Mouse (Mus musculus): ENCODE results near the gene Mdc1.
"Not testable (repeated sequence)": the region's sequence is repeated elsewhere in the genome, so short reads cannot be mapped to it uniquely, and the experiment has no call there.

The Mdc1 gene

DNA sequence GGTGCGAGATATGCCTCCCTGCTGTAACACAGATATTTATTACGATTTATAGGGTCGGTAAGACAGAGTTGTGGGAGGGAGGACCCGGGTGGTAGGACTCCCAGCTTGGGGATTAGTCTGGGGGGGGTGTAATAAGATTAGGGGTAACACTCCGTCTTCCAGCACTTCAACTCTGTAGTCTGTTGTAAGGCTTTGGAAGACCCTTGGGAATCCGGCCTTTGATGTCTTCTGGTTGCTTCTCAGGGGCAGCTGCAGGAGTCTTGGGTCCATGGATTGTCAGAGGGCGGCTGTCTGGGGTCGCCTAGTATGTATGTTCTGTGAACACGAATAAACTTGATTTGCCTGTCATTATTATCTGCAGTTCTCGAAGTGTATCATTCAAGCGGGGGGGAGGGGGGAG is 18.8 kb upstream of the Mdc1 start:
- no peak for DNase-seq (ENCODE audit: low read depth, low spot score)

- no peak for DNase-seq (ENCODE audit: low read depth, low spot score)
Measured at GRCm38 (mm10) chr17:35822964-35823937, 18.1 kb upstream of the Mdc1 start, which contains the start of gene Flot1. Flot1 (plus strand) TSS chr17:35823230.

DNA sequence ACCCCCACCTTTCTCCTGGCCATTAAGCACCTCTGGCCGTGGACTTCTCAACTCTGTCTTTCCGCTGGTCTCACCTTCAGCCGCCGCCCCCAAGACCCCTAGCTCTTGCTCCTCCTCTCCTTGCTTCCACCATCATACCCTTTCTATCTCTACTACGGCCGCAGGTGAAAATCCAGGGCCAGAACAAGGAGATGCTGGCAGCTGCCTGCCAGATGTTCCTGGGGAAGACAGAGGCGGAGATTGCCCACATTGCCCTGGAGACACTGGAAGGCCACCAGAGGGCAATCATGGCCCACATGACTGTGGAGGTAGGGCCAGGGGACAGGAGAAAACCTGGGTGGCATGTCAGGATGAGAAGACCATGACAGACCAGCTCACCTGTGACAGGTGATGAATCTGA is 16.9 kb upstream of the Mdc1 start:
- no peak for DNase-seq (ENCODE audit: low read depth, low spot score)

DNA sequence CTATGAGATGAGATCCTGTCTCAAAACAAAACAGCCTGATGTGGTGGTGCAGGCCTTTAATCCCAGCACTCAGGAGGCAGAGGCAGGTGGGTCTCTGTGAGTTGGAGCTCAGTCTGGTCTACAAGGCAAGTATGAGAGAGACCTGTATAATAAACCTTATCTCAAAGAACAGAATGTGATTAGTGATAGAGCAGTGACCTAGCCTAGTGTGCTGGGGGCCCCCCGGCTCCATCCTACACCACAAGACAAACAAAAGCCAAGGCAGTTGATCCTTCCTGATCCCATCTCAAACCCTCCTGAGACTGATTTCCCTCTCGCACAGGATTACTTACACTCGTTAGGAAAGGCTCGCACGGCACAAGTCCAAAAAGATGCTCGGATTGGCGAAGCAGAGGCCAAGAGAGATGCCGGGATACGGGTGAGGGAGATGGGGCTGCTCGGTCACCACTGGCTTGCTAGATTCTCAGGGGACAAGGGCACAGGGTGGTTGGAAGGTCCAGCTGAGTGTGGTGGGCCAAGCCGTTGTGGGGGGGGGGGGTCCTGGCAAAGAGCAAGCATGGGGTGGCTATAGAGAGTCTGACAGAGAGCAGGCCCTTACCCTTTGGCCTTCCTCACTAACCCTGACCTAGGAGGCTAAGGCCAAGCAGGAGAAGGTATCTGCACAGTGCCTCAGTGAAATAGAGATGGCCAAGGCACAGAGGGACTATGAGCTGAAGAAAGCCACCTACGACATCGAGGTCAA is 16.0 kb upstream of the Mdc1 start:
- DNase-seq (ENCODE audit: low read depth, low spot score) = no peak

DNA sequence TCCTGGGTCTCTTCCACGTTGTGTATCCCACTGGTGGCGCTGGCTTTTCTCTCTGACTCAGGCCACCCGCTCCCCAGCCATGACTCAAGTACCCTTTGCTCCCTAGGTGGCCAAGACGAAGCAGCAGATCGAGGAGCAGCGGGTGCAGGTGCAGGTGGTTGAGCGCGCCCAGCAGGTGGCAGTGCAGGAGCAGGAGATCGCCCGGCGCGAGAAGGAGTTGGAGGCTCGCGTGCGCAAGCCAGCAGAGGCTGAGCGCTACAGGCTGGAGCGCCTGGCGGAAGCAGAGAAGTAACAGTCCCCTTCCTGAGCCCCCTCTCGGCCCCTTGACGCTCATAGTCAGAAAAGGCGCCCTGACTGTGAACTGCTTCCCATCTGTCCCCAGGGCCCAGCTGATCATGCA is 11.6 kb upstream of the Mdc1 start:
- no peak for DNase-seq (ENCODE audit: low read depth, low spot score)

DNA sequence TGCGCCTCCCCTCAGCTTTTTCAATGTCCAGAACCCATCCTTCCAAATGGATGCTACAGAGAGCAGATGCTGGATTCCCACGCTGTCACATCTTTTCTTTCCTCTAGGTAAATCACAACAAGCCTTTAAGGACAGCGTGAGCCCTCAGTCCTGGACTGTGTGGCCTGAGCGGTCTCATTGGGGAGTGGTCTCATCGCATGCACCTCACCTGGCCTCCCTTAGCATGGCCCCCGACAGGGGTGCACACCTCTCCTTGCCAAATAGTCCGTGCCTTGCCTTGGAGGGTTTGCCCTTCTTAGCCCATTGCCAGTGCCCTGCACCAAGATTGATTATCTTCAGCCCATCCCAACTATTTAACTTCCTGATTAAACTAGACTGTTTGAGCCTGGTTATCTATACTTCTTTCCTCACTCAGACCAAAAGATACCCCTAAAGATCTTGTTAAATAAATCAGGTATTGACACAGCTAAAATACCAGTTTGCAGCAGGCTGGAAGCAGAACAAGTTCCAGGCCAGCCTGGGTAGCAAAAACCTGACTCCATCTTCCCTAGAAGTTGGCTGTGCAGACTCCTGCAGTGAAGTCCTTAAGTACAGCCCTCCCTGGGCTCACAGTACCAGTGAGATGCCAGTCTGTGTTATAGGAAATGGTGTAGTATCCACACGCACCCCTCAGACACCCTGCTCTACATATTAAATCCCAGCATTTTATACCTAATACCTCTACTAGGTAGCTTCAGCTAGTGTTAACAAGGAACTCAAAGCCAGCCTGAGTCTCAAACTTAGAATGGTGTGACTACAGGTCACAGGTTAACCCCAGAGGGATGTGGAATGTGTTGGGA is 8.7 kb upstream of the Mdc1 start:
- no peak for DNase-seq (ENCODE audit: low read depth, low spot score)

GRCm38 (mm10) chr17:35833239-35833751 is 8.0 kb upstream of the Mdc1 start:
- DNase-seq (ENCODE audit: low read depth, low spot score) = no peak

GRCm38 (mm10) chr17:35833894-35834293 is 7.4 kb upstream of the Mdc1 start:
- no peak for DNase-seq (ENCODE audit: low read depth, low spot score)

DNA sequence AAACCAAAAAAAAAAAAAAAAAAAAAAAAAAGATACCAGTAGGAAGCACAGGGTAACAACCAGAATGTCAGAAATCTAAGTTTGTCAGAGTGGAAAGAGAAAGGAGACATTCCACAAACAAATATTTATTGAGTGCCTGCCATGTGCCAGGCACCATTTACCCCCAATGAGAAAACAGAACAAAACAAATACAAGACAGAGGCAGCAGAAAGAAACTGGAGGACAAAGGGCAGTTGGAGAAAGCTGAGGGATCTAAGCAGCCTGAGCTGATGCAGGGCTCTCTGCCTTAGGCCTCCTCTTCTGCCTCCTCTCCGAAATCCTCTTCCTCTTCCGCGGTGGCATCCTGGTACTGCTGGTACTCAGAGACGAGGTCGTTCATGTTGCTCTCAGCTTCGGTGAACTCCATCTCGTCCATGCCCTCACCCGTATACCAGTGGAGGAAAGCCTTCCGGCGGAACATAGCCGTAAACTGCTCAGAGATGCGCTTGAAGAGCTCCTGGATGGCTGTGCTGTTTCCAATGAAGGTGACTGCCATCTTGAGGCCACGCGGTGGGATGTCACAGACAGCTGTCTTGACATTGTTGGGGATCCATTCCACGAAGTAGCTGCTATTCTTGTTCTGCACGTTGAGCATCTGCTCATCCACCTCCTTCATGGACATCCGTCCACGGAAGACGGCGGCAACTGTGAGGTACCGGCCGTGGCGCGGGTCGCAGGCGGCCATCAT is 6.5 kb upstream of the Mdc1 start:
- no peak for DNase-seq (ENCODE audit: low read depth, low spot score)

DNA sequence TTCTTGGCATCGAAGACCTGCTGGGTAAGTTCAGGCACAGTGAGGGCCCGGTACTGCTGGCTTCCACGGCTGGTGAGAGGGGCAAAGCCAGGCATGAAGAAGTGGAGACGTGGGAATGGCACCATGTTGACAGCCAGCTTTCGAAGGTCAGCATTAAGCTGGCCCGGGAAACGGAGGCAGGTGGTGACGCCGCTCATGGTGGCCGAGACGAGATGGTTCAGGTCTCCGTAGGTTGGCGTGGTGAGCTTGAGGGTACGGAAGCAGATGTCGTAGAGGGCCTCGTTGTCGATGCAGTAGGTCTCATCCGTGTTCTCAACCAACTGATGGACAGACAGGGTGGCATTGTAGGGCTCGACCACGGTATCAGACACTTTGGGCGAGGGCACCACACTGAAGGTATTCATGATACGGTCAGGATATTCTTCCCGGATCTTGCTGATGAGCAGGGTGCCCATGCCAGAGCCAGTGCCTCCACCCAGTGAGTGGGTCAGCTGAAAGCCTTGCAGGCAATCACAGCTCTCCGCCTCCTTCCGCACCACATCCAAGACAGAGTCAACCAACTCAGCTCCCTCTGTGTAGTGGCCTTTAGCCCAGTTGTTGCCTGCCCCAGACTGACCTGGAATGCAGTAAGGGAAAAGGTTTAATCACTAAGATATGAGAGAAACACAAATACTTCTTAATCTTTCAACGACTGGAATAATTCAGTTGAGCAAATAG is 5.7 kb upstream of the Mdc1 start:
- DNase-seq (ENCODE audit: low read depth, low spot score) = no peak

GRCm38 (mm10) chr17:35836178-35836965 is 4.9 kb upstream of the Mdc1 start:
- peak; percentile 77 for DNase-seq (ENCODE audit: low read depth, low spot score)

DNA sequence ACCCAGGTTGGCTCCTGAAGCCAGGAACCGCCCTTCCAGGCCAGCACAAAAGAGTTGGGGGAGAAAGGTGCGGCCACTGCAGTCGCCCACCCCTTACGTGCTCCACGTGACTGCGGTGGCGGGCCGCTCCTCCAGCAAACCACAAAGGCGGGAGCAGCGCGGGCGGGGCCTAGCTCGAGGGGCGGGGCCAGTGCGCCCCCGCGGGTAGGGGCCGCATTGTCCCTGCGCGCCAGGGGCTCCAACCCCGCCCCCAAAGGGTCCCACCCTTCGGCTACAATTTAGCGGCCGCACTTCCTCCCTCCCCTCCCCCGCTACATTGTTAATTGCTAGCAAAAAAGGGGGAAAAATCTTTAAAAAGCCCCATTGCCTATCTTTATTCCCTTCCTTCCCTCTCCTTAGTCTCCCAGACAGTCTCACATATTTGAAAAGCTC is 4.3 kb upstream of the Mdc1 start:
- DNase-seq (ENCODE audit: low read depth, low spot score) = no peak

- no peak for DNase-seq (ENCODE audit: low read depth, low spot score)
Measured at GRCm38 (mm10) chr17:35837487-35837886, 3.8 kb upstream of the Mdc1 start.

DNA sequence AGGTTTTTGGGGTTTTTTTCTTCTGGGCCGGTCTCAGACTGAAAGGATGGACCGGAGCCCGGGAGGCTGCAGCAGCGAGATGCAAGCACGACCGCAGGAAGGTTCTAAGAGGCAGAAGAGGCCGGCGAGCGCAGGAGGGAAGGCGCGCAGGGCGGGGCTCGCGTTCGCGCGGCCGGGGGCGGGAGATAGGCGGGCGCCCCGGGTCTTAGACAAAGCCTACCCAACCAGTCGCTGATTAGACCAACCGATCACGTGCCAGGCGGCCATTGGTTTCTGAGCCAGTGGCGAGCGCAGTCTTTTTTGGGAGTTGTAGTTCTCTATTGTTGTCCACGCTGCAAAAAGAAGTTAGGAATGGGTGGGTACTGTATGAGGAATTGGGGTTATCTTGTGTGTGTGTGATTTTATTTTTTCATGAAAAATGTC is 3.2 kb upstream of the Mdc1 start, which contains the start of gene Tubb5:
TSS of gene Tubb5 (minus strand) at position 185 of the 423 bp plus-strand sequence.
- DNase-seq (ENCODE audit: low read depth, low spot score) = peak; percentile 83

DNA sequence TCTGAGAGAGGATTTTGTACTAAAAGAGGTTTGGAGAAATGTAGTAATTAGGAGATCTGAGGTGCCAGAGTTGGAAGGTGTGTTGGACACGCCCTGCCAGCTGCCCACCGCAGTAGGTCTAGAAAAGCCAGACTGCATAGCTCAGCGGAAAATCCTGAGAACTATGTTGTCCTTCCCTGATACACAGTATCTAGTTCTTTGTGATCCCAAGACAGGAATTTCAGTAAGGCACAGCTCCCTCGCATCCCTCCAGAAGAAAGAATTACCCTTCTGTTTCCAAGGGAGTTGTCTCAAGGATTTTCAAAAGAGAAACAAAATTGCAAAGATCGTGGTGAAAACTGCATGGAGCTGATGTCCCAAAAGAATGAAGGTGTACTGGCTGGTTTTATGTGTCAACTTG is 2.7 kb upstream of the Mdc1 start:
- no peak for DNase-seq (ENCODE audit: low read depth, low spot score)

- not testable (repeated sequence) for DNase-seq (ENCODE audit: low read depth, low spot score)
Measured at GRCm38 (mm10) chr17:35839002-35839401, 2.3 kb upstream of the Mdc1 start.

DNA sequence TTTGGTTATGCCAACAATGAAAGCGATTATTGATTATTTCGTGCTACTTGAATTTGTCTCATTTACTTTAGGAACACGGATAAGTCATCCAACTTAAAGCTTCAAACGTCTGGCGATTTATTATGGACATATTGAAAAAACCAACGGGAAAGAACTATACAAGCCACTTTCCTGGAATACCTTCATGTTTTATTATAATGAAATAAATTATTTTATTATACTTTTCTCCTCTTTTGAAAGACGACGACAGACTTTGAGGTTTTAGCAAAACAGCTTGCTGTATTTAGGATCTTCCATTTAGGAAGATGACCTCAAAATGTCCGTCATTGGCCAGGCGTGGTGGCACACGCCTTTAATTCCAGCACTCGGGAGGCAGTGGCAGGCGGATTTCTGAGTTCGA is 754 bp upstream of the Mdc1 start:
- DNase-seq (ENCODE audit: low read depth, low spot score) = no peak

DNA sequence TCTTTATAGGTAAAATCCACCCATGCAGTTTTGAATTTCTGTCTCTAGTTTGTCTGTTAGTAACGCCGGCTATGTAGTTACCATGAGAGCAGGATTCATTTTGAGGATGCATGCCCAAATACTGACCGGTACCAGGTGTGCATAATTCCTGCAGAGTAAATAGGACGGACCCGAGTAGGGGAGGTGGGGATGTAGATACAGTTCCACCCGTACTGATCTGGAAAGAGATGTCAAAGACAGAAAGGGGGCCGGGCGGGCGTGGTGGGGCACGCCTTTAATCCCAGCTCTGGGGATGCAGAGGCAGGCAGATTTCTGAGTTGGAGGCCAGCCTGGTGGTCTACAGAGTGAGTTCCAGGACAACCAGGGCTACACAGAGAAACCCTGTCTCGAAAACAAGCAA is 691 bp downstream of the Mdc1 start:
- no peak for DNase-seq (ENCODE audit: low read depth, low spot score)

DNA sequence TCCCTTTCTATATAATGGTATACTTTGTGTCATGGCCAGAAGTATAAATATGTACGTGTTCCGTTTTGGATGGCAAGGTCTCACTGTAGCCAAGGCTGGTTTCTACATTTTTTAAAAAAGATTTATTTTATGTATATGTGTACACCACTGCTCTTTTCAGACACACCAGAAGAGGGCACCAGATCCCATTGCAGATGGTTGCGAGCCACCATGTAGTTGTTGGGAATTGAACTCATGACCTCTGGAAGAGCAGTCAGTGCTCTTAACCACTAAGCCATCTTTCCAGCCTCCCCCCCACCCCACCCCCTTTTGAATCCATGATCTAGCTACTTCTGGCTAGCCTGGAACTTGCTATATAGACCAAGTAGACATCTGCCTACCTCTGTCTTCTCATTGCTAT is 2.2 kb downstream of the Mdc1 start:
- no peak for DNase-seq (ENCODE audit: low read depth, low spot score)
